Mouse (Mus musculus) limb, embryonic 13.5 days (tissue): ENCODE data around the gene Patl1. TPM values are rescaled to one million over a fixed set of nuclear protein-coding genes. Genes with fewer than 3 reads are reported as not detected.
"Not testable (repeated sequence)": the region's sequence is repeated elsewhere in the genome, so short reads cannot be mapped to it uniquely, and the experiment has no call there.

Source experiments
- ATAC-seq: fragments of 200-750 bp; cut with Nextera tagmentation; 2 replicates; pipeline ENCODE4 v1.8.0; 2017; ENCODE audit warnings: low read depth, moderate number of reproducible peaks, moderate TSS enrichment; ENCODE audit not compliant: low FRiP score
- H3K27ac ChIP-seq: fragments of 300-500 bp; sonication (generic); 2 replicates; pipeline ENCODE4 v1.5.1; 2015; ENCODE audit warnings: inconsistent platforms, mild to moderate bottlenecking, moderate library complexity
- H3K27me3 ChIP-seq: fragments of 300-500 bp; sonication (generic); 2 replicates; pipeline ENCODE4 v1.6.1; 2015; ENCODE audit warnings: mild to moderate bottlenecking, inconsistent platforms
- H3K36me3 ChIP-seq: fragments of 300-500 bp; sonication (generic); 2 replicates; pipeline ENCODE4 v1.6.1; 2015; ENCODE audit warnings: inconsistent platforms, mild to moderate bottlenecking, moderate library complexity
- H3K4me1 ChIP-seq: fragments of 300-500 bp; sonication (generic); 2 replicates; pipeline ENCODE4 v1.6.1; 2015; ENCODE audit warnings: inconsistent platforms
- H3K4me2 ChIP-seq: fragments of 300-500 bp; sonication (generic); replicated peaks from 2 replicates; pipeline ENCODE4 v1.6.1; 2015; ENCODE audit warnings: inconsistent platforms, mild to moderate bottlenecking, moderate library complexity
- H3K4me3 ChIP-seq: fragments of 300-500 bp; sonication (generic); 2 replicates; pipeline ENCODE4 v1.5.1; 2015; ENCODE audit warnings: moderate library complexity, mild to moderate bottlenecking, inconsistent platforms
- H3K9ac ChIP-seq: fragments of 300-500 bp; sonication (generic); 2 replicates; pipeline ENCODE4 v1.6.1; 2015; ENCODE audit warnings: mild to moderate bottlenecking, inconsistent platforms
- H3K9me3 ChIP-seq: fragments of 300-500 bp; sonication (generic); 2 replicates; pipeline ENCODE4 v1.6.1; 2016; ENCODE audit warnings: inconsistent platforms
- WGBS: fragments of 180-500 bp; shearing (Covaris S2); methylation state at CpG from one replicate; pipeline ENCODE4 v1.1.7; 2015; 5-methylcytosine and 5-hydroxymethylcytosine counted together
- polyA plus RNA-seq: library from polyadenylated mRNA; unstranded; fragments of >200 nt; fragmentation: Nextera tagmentation; extraction: Ambion mirVana; gene quantifications from 2 replicates; pipeline ENCODE4 v1.2.1, GENCODE M21; 2015

Gene Patl1
- polyA plus RNA-seq, 1 experiment from 2014 or later: 19.5 TPM

DNA sequence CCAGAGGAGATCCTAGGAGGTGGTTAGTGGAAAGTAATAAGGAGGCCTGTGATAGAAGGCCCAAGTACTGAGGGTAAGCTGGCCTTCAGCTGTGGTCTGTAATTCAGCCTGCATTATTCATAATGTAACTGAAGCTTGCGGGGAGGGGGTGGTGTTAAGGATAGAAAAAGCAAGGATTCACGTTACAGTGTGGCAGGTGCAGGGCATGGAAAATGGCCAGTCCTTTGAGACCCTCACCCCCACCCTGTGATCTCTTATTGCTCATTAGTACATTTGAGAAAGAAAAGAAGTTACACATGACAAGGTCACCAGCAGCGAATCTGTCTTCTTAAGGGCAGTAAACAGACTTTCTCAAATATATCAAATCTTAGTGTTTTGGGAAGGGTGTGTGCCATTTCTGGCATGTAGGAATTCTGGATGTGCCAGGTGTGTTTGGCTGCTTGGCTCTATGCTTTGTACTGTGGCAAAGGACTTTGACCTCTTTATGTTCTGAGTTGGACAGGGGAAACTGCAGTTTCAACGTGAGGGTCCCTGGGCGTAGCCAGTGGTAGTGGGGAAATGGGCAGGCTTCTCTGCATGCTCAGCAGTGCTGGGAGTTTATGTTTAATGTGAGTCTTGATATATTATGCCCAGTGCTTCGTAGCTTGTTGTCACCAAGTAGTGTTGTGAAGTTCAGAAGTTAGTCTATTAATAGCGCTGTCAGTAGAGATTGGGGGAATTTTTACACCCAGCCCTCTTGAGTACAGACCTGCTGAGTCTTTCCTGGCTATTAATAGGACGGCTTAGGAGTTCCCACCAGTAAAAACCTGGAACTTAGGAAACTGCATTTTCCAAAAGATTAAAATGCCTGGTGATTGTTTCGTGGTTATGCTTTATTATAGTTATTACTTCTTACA is 57.2 kb downstream of the Patl1 start:
- 72% methylated on average over 9 of the region's 9 CpGs for WGBS
- ATAC-seq: no peak
- Histone ChIP-seq H3K4me2 (0 out of 2 replicates have a peak overlapping the region, but pooled peaks have one; percentile 7), H3K27ac (no peak overlapping the region), H3K27me3 (no peaks in the 10 kb centered on the region), H3K4me3 (no peak overlapping the region), H3K9ac (no peak overlapping the region; the same call in 1 of the 2 replicates), H3K36me3 (peaks cover 39% of the 10 kb centered on the region), H3K9me3 (no peaks in the 10 kb centered on the region), H3K4me1 (peaks cover 32% of the 10 kb centered on the region)

DNA sequence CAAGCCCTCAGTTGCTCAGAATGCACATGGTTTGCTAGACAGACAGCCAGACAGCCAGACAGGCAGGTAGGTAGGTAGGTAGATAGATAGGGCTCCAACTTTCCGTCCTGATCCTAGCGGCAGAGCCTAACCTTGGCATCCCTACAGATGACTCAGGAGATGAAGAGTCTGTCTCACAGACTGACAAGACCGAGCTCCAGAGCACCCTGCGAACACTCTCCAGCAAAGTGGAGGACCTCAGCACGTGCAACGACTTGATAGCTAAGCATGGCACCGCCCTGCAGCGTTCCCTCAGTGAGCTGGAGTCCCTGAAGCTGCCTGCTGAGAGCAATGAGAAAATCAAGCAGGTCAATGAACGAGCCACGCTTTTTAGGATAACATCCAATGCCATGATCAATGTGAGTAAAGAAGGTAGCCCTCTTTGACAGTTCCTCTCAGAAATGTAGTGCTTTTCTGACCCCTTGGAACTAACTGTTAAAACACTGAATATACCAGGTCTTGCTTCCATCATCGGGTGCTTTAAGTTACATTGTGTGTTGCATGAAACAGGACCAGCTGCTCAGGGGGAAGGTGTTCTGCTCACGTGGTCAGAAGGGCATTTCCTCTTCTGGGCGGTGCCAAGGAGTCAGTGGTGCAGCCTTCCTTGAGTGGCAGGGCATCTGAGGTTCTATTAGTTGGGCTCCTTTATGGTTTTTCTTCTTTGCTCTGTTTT is 61.5 kb downstream of the Patl1 start:
- no peak for ATAC-seq
- Histone ChIP-seq H3K27ac (no peak overlapping the region), H3K9me3 (no peaks in the 10 kb centered on the region), H3K4me1 (peaks cover 20% of the 10 kb centered on the region), H3K27me3 (no peaks in the 10 kb centered on the region), H3K36me3 (peaks cover 82% of the 10 kb centered on the region), H3K4me3 (no peak overlapping the region), H3K9ac (no peak overlapping the region), H3K4me2 (no peak overlapping the region)
- WGBS: 92% methylated on average over 13 of the region's 13 CpGs

- no peak overlapping the region for H3K4me2 ChIP-seq
- H3K27ac ChIP-seq: no peak overlapping the region
- H3K36me3 ChIP-seq: peaks cover 87% of the 10 kb centered on the region
- ATAC-seq: no peak
- no peaks in the 10 kb centered on the region for H3K27me3 ChIP-seq
- peaks cover 15% of the 10 kb centered on the region for H3K4me1 ChIP-seq
- no peak overlapping the region for H3K9ac ChIP-seq
- WGBS: 77% methylated on average over 2 of the region's 2 CpGs
- no peak overlapping the region for H3K4me3 ChIP-seq
- no peaks in the 10 kb centered on the region for H3K9me3 ChIP-seq
Measured at GRCm38 (mm10) chr19:11974223-11974540, 62.0 kb downstream of the Patl1 start.

DNA sequence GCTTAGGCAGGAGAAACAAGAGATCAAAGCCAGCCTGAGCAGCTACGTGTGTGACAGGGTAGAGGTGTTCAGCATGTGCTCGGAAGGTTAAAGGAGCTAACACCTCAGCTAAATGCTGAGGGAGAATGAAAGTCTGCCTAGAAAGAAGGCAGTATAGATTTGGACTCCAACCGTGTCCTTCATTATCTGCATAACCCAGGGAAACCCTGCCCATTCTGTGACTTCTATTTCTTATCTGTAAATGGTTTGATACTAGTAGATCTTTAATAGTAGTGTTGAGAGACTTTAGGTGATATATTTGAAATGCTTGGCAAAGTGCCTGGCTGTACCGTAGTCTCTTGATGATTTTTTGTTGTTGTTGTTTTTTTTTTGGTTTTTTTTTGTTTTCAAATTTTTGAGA is 63.5 kb downstream of the Patl1 start:
- Histone ChIP-seq H3K4me1 (0 out of 2 replicates have a peak, but pooled peaks cover 4% of the 10 kb centered on the region), H3K36me3 (peaks cover 100% of the 10 kb centered on the region), H3K4me3 (no peak overlapping the region), H3K4me2 (no peak overlapping the region), H3K9ac (no peak overlapping the region), H3K27me3 (no peaks in the 10 kb centered on the region), H3K27ac (no peak overlapping the region), H3K9me3 (no peaks in the 10 kb centered on the region)
- 85% methylated on average over 4 of the region's 4 CpGs for WGBS
- no peak for ATAC-seq

GRCm38 (mm10) chr19:11977363-11977762 is 65.2 kb downstream of the Patl1 start:
- no peak overlapping the region for H3K9ac ChIP-seq
- H3K4me3 ChIP-seq: no peak overlapping the region
- H3K4me1 ChIP-seq: 0 out of 2 replicates have a peak, but pooled peaks cover 4% of the 10 kb centered on the region
- no peak overlapping the region for H3K27ac ChIP-seq
- ATAC-seq: no peak
- no peaks in the 10 kb centered on the region for H3K27me3 ChIP-seq
- H3K36me3 ChIP-seq: peaks cover 98% of the 10 kb centered on the region
- H3K4me2 ChIP-seq: no peak overlapping the region
- H3K9me3 ChIP-seq: no peaks in the 10 kb centered on the region
- WGBS: 75% methylated on average over 5 of the region's 5 CpGs

DNA sequence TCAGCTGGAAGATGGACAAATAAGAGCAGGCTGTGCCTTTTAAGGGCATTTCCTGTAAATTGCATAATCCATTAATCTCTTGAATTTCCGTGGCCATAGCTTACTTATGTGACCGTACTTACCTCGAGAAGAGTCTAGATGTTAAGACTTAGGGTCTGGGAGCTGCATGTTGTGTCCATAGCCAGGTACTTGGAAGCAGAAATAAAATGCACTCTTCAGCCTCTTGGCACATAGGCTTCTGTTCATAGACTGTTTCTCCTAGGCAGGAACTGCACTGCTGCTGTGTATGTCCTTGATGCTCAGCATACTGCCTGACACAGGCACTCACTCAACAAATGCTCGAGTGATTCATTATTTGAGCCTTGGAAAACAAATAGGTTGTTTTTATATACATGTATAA is 68.3 kb downstream of the Patl1 start:
- H3K4me1 ChIP-seq: 0 out of 2 replicates have a peak, but pooled peaks cover 4% of the 10 kb centered on the region
- H3K9me3 ChIP-seq: no peaks in the 10 kb centered on the region
- H3K36me3 ChIP-seq: peaks cover 94% of the 10 kb centered on the region
- WGBS: 87% methylated on average over 4 of the region's 4 CpGs
- no peak overlapping the region for H3K27ac ChIP-seq
- H3K4me3 ChIP-seq: no peak overlapping the region
- ATAC-seq: no peak
- no peak overlapping the region for H3K9ac ChIP-seq
- no peaks in the 10 kb centered on the region for H3K27me3 ChIP-seq
- H3K4me2 ChIP-seq: no peak overlapping the region

DNA sequence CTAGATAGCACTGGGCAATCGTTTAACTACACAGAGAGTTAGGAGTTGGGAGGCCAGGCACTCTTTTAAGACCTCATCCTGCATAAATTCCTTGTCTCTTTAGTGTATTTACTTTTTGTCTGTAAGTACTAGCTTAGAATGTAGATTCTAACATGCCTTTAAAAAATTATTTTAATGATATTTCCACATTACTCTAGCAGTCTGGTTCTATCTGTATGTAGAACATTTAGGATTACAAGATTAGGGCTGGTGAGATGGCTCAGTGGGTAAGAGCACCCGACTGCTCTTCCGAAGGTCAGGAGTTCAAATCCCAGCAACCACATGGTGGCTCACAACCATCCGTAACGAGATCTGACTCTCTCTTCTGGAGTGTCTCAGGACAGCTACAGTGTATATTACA is 72.4 kb downstream of the Patl1 start:
- peaks cover 91% of the 10 kb centered on the region for H3K36me3 ChIP-seq
- not testable (repeated sequence) for H3K9me3 ChIP-seq, H3K4me1 ChIP-seq, H3K4me3 ChIP-seq, H3K27ac ChIP-seq, ATAC-seq, H3K9ac ChIP-seq, H3K27me3 ChIP-seq, H3K4me2 ChIP-seq
- 88% methylated on average over 5 of the region's 5 CpGs for WGBS

- 94% methylated on average over 3 of the region's 3 CpGs for WGBS
- no peaks in the 10 kb centered on the region for H3K27me3 ChIP-seq
- peaks cover 90% of the 10 kb centered on the region for H3K36me3 ChIP-seq
- no peak overlapping the region for H3K27ac ChIP-seq
- H3K4me3 ChIP-seq: no peak overlapping the region
- H3K4me2 ChIP-seq: no peak overlapping the region
- no peak for ATAC-seq
- no peaks in the 10 kb centered on the region for H3K4me1 ChIP-seq
- no peak overlapping the region for H3K9ac ChIP-seq
- no peaks in the 10 kb centered on the region for H3K9me3 ChIP-seq
Measured at GRCm38 (mm10) chr19:11987841-11988240, 75.6 kb downstream of the Patl1 start.

GRCm38 (mm10) chr19:11989334-11989733 is 77.1 kb downstream of the Patl1 start:
- H3K9ac ChIP-seq: no peak overlapping the region
- H3K4me2 ChIP-seq: no peak overlapping the region
- H3K4me3 ChIP-seq: no peak overlapping the region
- H3K9me3 ChIP-seq: no peaks in the 10 kb centered on the region
- 96% methylated on average over 7 of the region's 7 CpGs for WGBS
- no peak for ATAC-seq
- no peaks in the 10 kb centered on the region for H3K27me3 ChIP-seq
- H3K4me1 ChIP-seq: no peaks in the 10 kb centered on the region
- no peak overlapping the region for H3K27ac ChIP-seq
- H3K36me3 ChIP-seq: peaks cover 88% of the 10 kb centered on the region

- Histone ChIP-seq H3K27me3 (no peaks in the 10 kb centered on the region), H3K4me3 (no peak overlapping the region), H3K4me2 (no peak overlapping the region), H3K36me3 (peaks cover 80% of the 10 kb centered on the region), H3K9me3 (no peaks in the 10 kb centered on the region), H3K4me1 (no peaks in the 10 kb centered on the region), H3K9ac (no peak overlapping the region), H3K27ac (no peak overlapping the region)
- WGBS: 92% methylated on average over 9 of the region's 9 CpGs
- ATAC-seq: no peak
Measured at GRCm38 (mm10) chr19:11992034-11992433, 79.8 kb downstream of the Patl1 start.

DNA sequence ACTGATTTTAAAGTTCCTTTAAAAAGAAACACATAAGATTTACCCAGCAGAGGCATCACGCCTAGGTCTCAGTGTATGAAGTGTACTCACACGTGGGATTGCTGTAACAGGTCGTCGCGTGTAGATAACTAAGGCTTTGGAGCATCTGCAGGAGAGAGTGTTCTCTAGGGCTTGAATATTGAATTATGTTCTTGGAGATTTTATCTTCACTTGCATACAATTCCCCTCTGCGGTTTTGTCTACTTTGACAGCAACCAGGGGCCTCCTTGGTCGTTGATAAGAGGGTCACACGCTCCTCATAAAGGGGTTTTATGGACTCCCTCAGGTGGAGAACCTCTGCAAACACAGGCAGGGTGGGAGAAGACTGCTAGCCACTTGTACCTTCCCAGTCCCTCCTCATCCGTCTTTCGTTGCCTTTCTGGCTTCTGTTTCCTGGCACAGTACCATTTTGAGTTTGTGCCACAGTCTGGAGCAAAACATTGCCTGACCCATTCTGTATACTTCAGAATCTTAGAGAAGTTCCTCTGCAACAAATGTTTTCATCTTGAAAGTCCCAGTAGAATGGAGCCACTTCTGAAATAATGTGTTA is 80.3 kb downstream of the Patl1 start:
- no peak for ATAC-seq
- peaks cover 76% of the 10 kb centered on the region for H3K36me3 ChIP-seq

More for the DNA sequence above, 80.3 kb downstream of the Patl1 start:
- Histone ChIP-seq H3K27ac (no peak overlapping the region), H3K9ac (no peak overlapping the region), H3K27me3 (no peaks in the 10 kb centered on the region), H3K4me2 (no peak overlapping the region), H3K9me3 (no peaks in the 10 kb centered on the region), H3K4me1 (no peaks in the 10 kb centered on the region), H3K4me3 (no peak overlapping the region)
- 88% methylated on average over 10 of the region's 10 CpGs for WGBS
